Mouse (Mus musculus) midbrain, embryonic 12.5 days (tissue): ENCODE measurements around the gene Mphosph8. TPM values are rescaled to one million over a fixed set of nuclear protein-coding genes. Genes with fewer than 3 reads are reported as not detected.

ENCODE experiments used
- ATAC-seq: fragments of 200-750 bp; cut with Nextera tagmentation; 2 replicates; pipeline ENCODE4 v1.8.0; 2017; ENCODE audit warnings: low read depth, moderate TSS enrichment, moderate library complexity; ENCODE audit not compliant: low FRiP score
- H3K27ac ChIP-seq: fragments of 300-500 bp; sonication (generic); replicated peaks from 2 replicates; pipeline ENCODE4 v1.5.1; 2016; ENCODE audit warnings: mild to moderate bottlenecking
- H3K27me3 ChIP-seq: fragments of 300-500 bp; sonication (generic); 2 replicates; pipeline ENCODE4 v1.6.1; 2016; ENCODE audit warnings: mild to moderate bottlenecking
- H3K36me3 ChIP-seq: fragments of 300-500 bp; sonication (generic); 2 replicates; pipeline ENCODE4 v1.6.1; 2016
- H3K4me1 ChIP-seq: fragments of 300-500 bp; sonication (generic); 2 replicates; pipeline ENCODE4 v1.6.1; 2016
- H3K4me2 ChIP-seq: fragments of 300-500 bp; sonication (generic); replicated peaks from 2 replicates; pipeline ENCODE4 v1.6.1; 2016; ENCODE audit warnings: mild to moderate bottlenecking, moderate library complexity
- H3K4me3 ChIP-seq: fragments of 300-500 bp; sonication (generic); 2 replicates; pipeline ENCODE4 v1.5.1; 2016; ENCODE audit warnings: mild to moderate bottlenecking
- H3K9ac ChIP-seq: fragments of 300-500 bp; sonication (generic); replicated peaks from 2 replicates; pipeline ENCODE4 v1.6.1; 2016; ENCODE audit warnings: mild to moderate bottlenecking, moderate library complexity
- H3K9me3 ChIP-seq: fragments of 300-500 bp; sonication (generic); 2 replicates; pipeline ENCODE4 v1.6.1; 2016; ENCODE audit warnings: mild to moderate bottlenecking
- WGBS: fragments of 180-500 bp; shearing (Covaris S2); methylation state at CpG from one replicate; pipeline ENCODE4 v1.1.7; 2016; 5-methylcytosine and 5-hydroxymethylcytosine counted together
- polyA plus RNA-seq: library from polyadenylated mRNA; unstranded; fragments of >200 nt; fragmentation: Nextera tagmentation; extraction: Ambion mirVana; gene quantifications from 2 replicates; pipeline ENCODE4 v1.2.1, GENCODE M21; 2016

Gene Mphosph8
- polyA plus RNA-seq, 1 experiment from 2014 or later: 41.3 TPM

GRCm38 (mm10) chr14:56689766-56690165 lies 21.7 kb downstream of the Mphosph8 start:
- H3K9me3 ChIP-seq: no peaks in the 10 kb centered on the region
- H3K36me3 ChIP-seq: peaks cover 87% of the 10 kb centered on the region

GRCm38 (mm10) chr14:56695495-56695894 lies 27.4 kb downstream of the Mphosph8 start:
- no peak for ATAC-seq
- 86% methylated on average over 3 of the region's 3 CpGs for WGBS
- no peaks in the 10 kb centered on the region for H3K27me3 ChIP-seq
- H3K4me1 ChIP-seq: no peaks in the 10 kb centered on the region
- H3K9ac ChIP-seq: no peak overlapping the region
- no peak overlapping the region for H3K4me2 ChIP-seq
- peaks cover 95% of the 10 kb centered on the region for H3K36me3 ChIP-seq
- H3K9me3 ChIP-seq: no peaks in the 10 kb centered on the region
- H3K4me3 ChIP-seq: no peak overlapping the region
- no peak overlapping the region for H3K27ac ChIP-seq

More at GRCm38 (mm10) chr14:56689766-56690165, 21.7 kb downstream of the Mphosph8 start:
- 88% methylated on average over 1 of the region's 1 CpGs for WGBS
- H3K4me2 ChIP-seq: no peak overlapping the region
- no peak for ATAC-seq
- no peak overlapping the region for H3K4me3 ChIP-seq
- H3K27ac ChIP-seq: no peak overlapping the region
- no peaks in the 10 kb centered on the region for H3K4me1 ChIP-seq
- H3K9ac ChIP-seq: no peak overlapping the region
- no peaks in the 10 kb centered on the region for H3K27me3 ChIP-seq

- no peak for ATAC-seq
- Histone ChIP-seq H3K4me3 (no peak overlapping the region), H3K9ac (no peak overlapping the region), H3K27me3 (no peaks in the 10 kb centered on the region), H3K4me2 (no peak overlapping the region), H3K9me3 (no peaks in the 10 kb centered on the region), H3K4me1 (no peaks in the 10 kb centered on the region), H3K27ac (no peak overlapping the region), H3K36me3 (peaks cover 77% of the 10 kb centered on the region)
- WGBS: 91% methylated on average over 5 of the region's 5 CpGs
Measured at GRCm38 (mm10) chr14:56697836-56698235, 29.8 kb downstream of the Mphosph8 start.

GRCm38 (mm10) chr14:56702644-56703043 lies 34.6 kb downstream of the Mphosph8 start:
- no peak overlapping the region for H3K9ac ChIP-seq
- ATAC-seq: no peak
- no peaks in the 10 kb centered on the region for H3K4me1 ChIP-seq
- no peak overlapping the region for H3K4me2 ChIP-seq
- no peak overlapping the region for H3K4me3 ChIP-seq
- no peaks in the 10 kb centered on the region for H3K27me3 ChIP-seq
- H3K27ac ChIP-seq: no peak overlapping the region
- no peaks in the 10 kb centered on the region for H3K9me3 ChIP-seq
- H3K36me3 ChIP-seq: peaks cover 29% of the 10 kb centered on the region
- 94% methylated on average over 4 of the region's 4 CpGs for WGBS

- no peak overlapping the region for H3K9ac ChIP-seq
- 90% methylated on average over 4 of the region's 4 CpGs for WGBS
- H3K27me3 ChIP-seq: no peaks in the 10 kb centered on the region
- ATAC-seq: no peak
- no peaks in the 10 kb centered on the region for H3K9me3 ChIP-seq
- no peak overlapping the region for H3K27ac ChIP-seq
- H3K36me3 ChIP-seq: peaks cover 10% of the 10 kb centered on the region
- no peak overlapping the region for H3K4me3 ChIP-seq
- H3K4me1 ChIP-seq: no peaks in the 10 kb centered on the region
- no peak overlapping the region for H3K4me2 ChIP-seq
Measured at GRCm38 (mm10) chr14:56705687-56706086, 37.6 kb downstream of the Mphosph8 start.

- no peak overlapping the region for H3K4me3 ChIP-seq
- H3K27me3 ChIP-seq: no peaks in the 10 kb centered on the region
- 86% methylated on average over 1 of the region's 1 CpGs for WGBS
- no peaks in the 10 kb centered on the region for H3K9me3 ChIP-seq
- no peak overlapping the region for H3K9ac ChIP-seq
- H3K36me3 ChIP-seq: peaks cover 7% of the 10 kb centered on the region; the same call in 1 of the 2 replicates
- H3K4me2 ChIP-seq: no peak overlapping the region
- no peaks in the 10 kb centered on the region for H3K4me1 ChIP-seq
- H3K27ac ChIP-seq: no peak overlapping the region
- ATAC-seq: no peak
Measured at GRCm38 (mm10) chr14:56726493-56726892, 58.4 kb downstream of the Mphosph8 start.

GRCm38 (mm10) chr14:56740175-56740574 lies 72.1 kb downstream of the Mphosph8 start:
- WGBS: 92% methylated on average over 1 of the region's 1 CpGs
- Histone ChIP-seq H3K27ac (no peak overlapping the region), H3K4me3 (no peak overlapping the region), H3K9me3 (no peaks in the 10 kb centered on the region), H3K36me3 (0 out of 2 replicates have a peak, but pooled peaks cover 3% of the 10 kb centered on the region), H3K9ac (no peak overlapping the region), H3K27me3 (no peaks in the 10 kb centered on the region), H3K4me1 (no peaks in the 10 kb centered on the region), H3K4me2 (no peak overlapping the region)
- ATAC-seq: no peak

Other genes starting within 250 kb of the Mphosph8 start
- gene Cenpj, start 92.8 kb upstream of the Mphosph8 start, polyA plus RNA-seq: 21.6 and 25.7 TPM in 2 replicates
- gene Parp4, start 92.6 kb upstream of the Mphosph8 start, polyA plus RNA-seq: 1.6 and 1.8 TPM in 2 replicates
- 55.7 and 56.0 TPM in 2 replicates for gene Pspc1, start 110.1 kb downstream of the Mphosph8 start, polyA plus RNA-seq
- gene Zmym5, start 143.5 kb downstream of the Mphosph8 start, polyA plus RNA-seq: 34.4 and 39.1 TPM in 2 replicates
- 84.0 and 94.9 TPM in 2 replicates for gene Zmym2, start 218.4 kb downstream of the Mphosph8 start, polyA plus RNA-seq